Mouse (Mus musculus) C2C12 (cell line): ENCODE measurements at regions not wholly inside any gene's neighbourhood (a gene's known extent, or its start where the extent isn't known, plus 50 kb on each side); places are given as distances from the start of the nearest gene placed in this dataset.

Experiments used
- CEBPB ChIP-seq: IDR thresholded peaks from one replicate; pipeline ENCODE4 v1.6.1; 2011; ENCODE audit warnings: low read depth, mild to moderate bottlenecking, control low read depth, moderate library complexity
- CTCF ChIP-seq: IDR thresholded peaks from one replicate; pipeline ENCODE4 v1.5.1; 2011; ENCODE audit not compliant: control insufficient read depth, insufficient read depth, insufficient read length

- TF ChIP-seq CTCF, result no peak
- TF ChIP-seq CEBPB, result no peak
These were observed 132.6 kb downstream of the Dad1 start for GRCm38 (mm10) chr14:54121340-54121739.
